Mouse (Mus musculus) urinary bladder, adult 2 months (tissue): Measurements from ENCODE around the gene Josd2. TPM values are rescaled to one million over a fixed set of nuclear protein-coding genes. Genes with fewer than 3 reads are reported as not detected.

Source experiments
- DNase-seq: peaks from one replicate; pipeline ENCODE4 v3.0.0; 2022; ENCODE audit warnings: low spot score
- polyA plus RNA-seq: library from polyadenylated mRNA; depleted of rRNA; stranded (reverse); fragments of >200 nt; gene quantifications from 2 replicates; pipeline ENCODE4 v1.2.3, GENCODE M21; 2012

Josd2 gene
- polyA plus RNA-seq, 1 experiment = 110 TPM

GRCm38 (mm10) chr7:44446070-44446855 lies 21.5 kb upstream of the Josd2 start:
- DNase-seq = no peak

GRCm38 (mm10) chr7:44453256-44453655 lies 14.5 kb upstream of the Josd2 start:
- no peak for DNase-seq

- peak; percentile 4 for DNase-seq
Measured at GRCm38 (mm10) chr7:44456302-44456701, 11.5 kb upstream of the Josd2 start.

- no peak for DNase-seq
Measured at GRCm38 (mm10) chr7:44460067-44460466, 7.7 kb upstream of the Josd2 start.

GRCm38 (mm10) chr7:44460767-44461502 lies 6.8 kb upstream of the Josd2 start:
- DNase-seq = no peak

- peak; percentile 19 for DNase-seq
Measured at GRCm38 (mm10) chr7:44461503-44462217, 6.1 kb upstream of the Josd2 start.

GRCm38 (mm10) chr7:44462218-44463055 lies 5.3 kb upstream of the Josd2 start:
- DNase-seq = peak; percentile 18

- DNase-seq = no peak
Measured at GRCm38 (mm10) chr7:44463056-44463425, 4.7 kb upstream of the Josd2 start.

- DNase-seq = peak; percentile 9
Measured at GRCm38 (mm10) chr7:44463556-44464225, 4.1 kb upstream of the Josd2 start.

GRCm38 (mm10) chr7:44464511-44464910 lies 3.3 kb upstream of the Josd2 start:
- peak; percentile 14 for DNase-seq

GRCm38 (mm10) chr7:44465111-44465510 lies 2.7 kb upstream of the Josd2 start, which contains the start of gene Aspdh:
Gene Aspdh, plus strand, starts transcription at chr7:44465391.
- DNase-seq = peak; percentile 13

- DNase-seq = peak; percentile 17
Measured at GRCm38 (mm10) chr7:44466006-44466887, 1.5 kb upstream of the Josd2 start.

- DNase-seq = no peak
Measured at GRCm38 (mm10) chr7:44466888-44467311, 880 bp upstream of the Josd2 start.

- DNase-seq = peak; percentile 19
Measured at GRCm38 (mm10) chr7:44468644-44469285, 985 bp downstream of the Josd2 start.

- no peak for DNase-seq
Measured at GRCm38 (mm10) chr7:44469677-44470675, 2.2 kb downstream of the Josd2 start.

GRCm38 (mm10) chr7:44470696-44471612 lies 3.2 kb downstream of the Josd2 start:
- no peak for DNase-seq
